Mouse (Mus musculus) midbrain, embryonic 13.5 days (tissue): ENCODE measurements at regions not wholly inside any gene's neighbourhood (a gene's known extent, or its start where the extent isn't known, plus 50 kb on each side); places are given as distances from the start of the nearest gene placed in this dataset.

ENCODE experiments used
- ATAC-seq: fragments of 200-750 bp; cut with Nextera tagmentation; 2 replicates; pipeline ENCODE4 v1.8.0; 2017; ENCODE audit warnings: mild to moderate bottlenecking, moderate TSS enrichment, moderate library complexity
- H3K27ac ChIP-seq: fragments of 300-500 bp; sonication (generic); 2 replicates; pipeline ENCODE4 v1.5.1; 2015; ENCODE audit warnings: inconsistent platforms, mild to moderate bottlenecking, moderate library complexity
- H3K27me3 ChIP-seq: fragments of 300-500 bp; sonication (generic); 2 replicates; pipeline ENCODE4 v1.6.1; 2015; ENCODE audit warnings: mild to moderate bottlenecking, inconsistent platforms
- H3K36me3 ChIP-seq: fragments of 300-500 bp; sonication (generic); 2 replicates; pipeline ENCODE4 v1.6.1; 2015; ENCODE audit warnings: mild to moderate bottlenecking, inconsistent platforms
- H3K4me1 ChIP-seq: fragments of 300-500 bp; sonication (generic); replicated peaks from 2 replicates; pipeline ENCODE4 v1.6.1; 2015; ENCODE audit warnings: inconsistent platforms
- H3K4me2 ChIP-seq: fragments of 300-500 bp; sonication (generic); replicated peaks from 2 replicates; pipeline ENCODE4 v1.6.1; 2015; ENCODE audit warnings: moderate library complexity, mild to moderate bottlenecking, inconsistent platforms
- H3K4me3 ChIP-seq: fragments of 300-500 bp; sonication (generic); replicated peaks from 2 replicates; pipeline ENCODE4 v1.5.1; 2015; ENCODE audit warnings: mild to moderate bottlenecking, inconsistent platforms
- H3K9ac ChIP-seq: fragments of 300-500 bp; sonication (generic); replicated peaks from 2 replicates; pipeline ENCODE4 v1.6.1; 2015; ENCODE audit warnings: mild to moderate bottlenecking, inconsistent platforms
- H3K9me3 ChIP-seq: fragments of 300-500 bp; sonication (generic); 2 replicates; pipeline ENCODE4 v1.6.1; 2016; ENCODE audit warnings: mild to moderate bottlenecking, inconsistent platforms
- WGBS: fragments of 180-500 bp; shearing (Covaris S2); methylation state at CpG from one replicate; pipeline ENCODE4 v1.1.7; 2015; 5-methylcytosine and 5-hydroxymethylcytosine counted together

GRCm38 (mm10) chrX:99232331-99232730 is 96.4 kb downstream of the Efnb1 start:
- Histone ChIP-seq H3K4me2 (no peak overlapping the region), H3K4me1 (0 out of 2 replicates have a peak, but pooled peaks cover 6% of the 10 kb centered on the region), H3K9ac (no peak overlapping the region), H3K27me3 (peaks cover 58% of the 10 kb centered on the region), H3K4me3 (no peak overlapping the region), H3K9me3 (no peaks in the 10 kb centered on the region), H3K36me3 (no peaks in the 10 kb centered on the region), H3K27ac (no peak overlapping the region)
- WGBS, result 36% methylated on average over 7 of the region's 7 CpGs
- peak; percentile 37; the same call in 1 of the 2 replicates for ATAC-seq

GRCm38 (mm10) chrX:99225111-99225752 is 89.3 kb downstream of the Efnb1 start:
- Histone ChIP-seq H3K4me1 (peaks cover 18% of the 10 kb centered on the region), H3K27ac (no peak overlapping the region), H3K36me3 (no peaks in the 10 kb centered on the region), H3K4me3 (no peak overlapping the region), H3K4me2 (no peak overlapping the region), H3K9ac (no peak overlapping the region), H3K27me3 (peaks cover 81% of the 10 kb centered on the region), H3K9me3 (no peaks in the 10 kb centered on the region)
- 62% methylated on average over 7 of the region's 7 CpGs for WGBS
- peak; percentile 70 for ATAC-seq

- H3K4me1 ChIP-seq, result peaks cover 33% of the 10 kb centered on the region
- no peak for ATAC-seq
- no peak overlapping the region for H3K4me2 ChIP-seq
- no peaks in the 10 kb centered on the region for H3K9me3 ChIP-seq
- peaks cover 85% of the 10 kb centered on the region for H3K27me3 ChIP-seq
- H3K36me3 ChIP-seq, result no peaks in the 10 kb centered on the region
- H3K4me3 ChIP-seq, result no peak overlapping the region
- H3K9ac ChIP-seq, result no peak overlapping the region
- 85% methylated on average over 5 of the region's 5 CpGs for WGBS
- no peak overlapping the region for H3K27ac ChIP-seq
Measured at GRCm38 (mm10) chrX:99222017-99222416, 86.1 kb downstream of the Efnb1 start.

GRCm38 (mm10) chrX:99220674-99221455 is 84.9 kb downstream of the Efnb1 start:
- no peak overlapping the region for H3K4me2 ChIP-seq
- H3K9me3 ChIP-seq, result no peaks in the 10 kb centered on the region
- 27% methylated on average over 8 of the region's 8 CpGs for WGBS
- H3K4me3 ChIP-seq, result no peak overlapping the region
- H3K4me1 ChIP-seq, result peaks cover 44% of the 10 kb centered on the region
- peaks cover 83% of the 10 kb centered on the region for H3K27me3 ChIP-seq
- no peak overlapping the region for H3K9ac ChIP-seq
- ATAC-seq, result no peak
- no peaks in the 10 kb centered on the region for H3K36me3 ChIP-seq
- no peak overlapping the region for H3K27ac ChIP-seq

- peaks cover 78% of the 10 kb centered on the region for H3K27me3 ChIP-seq
- H3K4me3 ChIP-seq, result no peak overlapping the region
- no peak overlapping the region for H3K4me2 ChIP-seq
- no peaks in the 10 kb centered on the region for H3K9me3 ChIP-seq
- 44% methylated on average over 7 of the region's 7 CpGs for WGBS
- H3K36me3 ChIP-seq, result no peaks in the 10 kb centered on the region
- no peak for ATAC-seq
- H3K27ac ChIP-seq, result no peak overlapping the region
- H3K9ac ChIP-seq, result no peak overlapping the region
- peaks cover 57% of the 10 kb centered on the region for H3K4me1 ChIP-seq
Measured at GRCm38 (mm10) chrX:99218213-99218612, 82.3 kb downstream of the Efnb1 start.

- ATAC-seq, result peak; percentile 69
- 22% methylated on average over 51 of the region's 60 CpGs for WGBS
- Histone ChIP-seq H3K4me3 (peak overlapping the region; percentile 33), H3K36me3 (no peaks in the 10 kb centered on the region), H3K4me1 (peaks cover 58% of the 10 kb centered on the region), H3K9me3 (no peaks in the 10 kb centered on the region), H3K27ac (peak overlapping the region; percentile 31; the same call in 1 of the 2 replicates), H3K27me3 (peaks cover 79% of the 10 kb centered on the region), H3K4me2 (peak overlapping the region; percentile 57), H3K9ac (peak overlapping the region; percentile 64)
Measured at GRCm38 (mm10) chrX:99216633-99217459, 80.9 kb downstream of the Efnb1 start.

GRCm38 (mm10) chrX:99215931-99216330 is 80.0 kb downstream of the Efnb1 start:
- 61% methylated on average over 5 of the region's 5 CpGs for WGBS

GRCm38 (mm10) chrX:99215111-99215510 is 79.2 kb downstream of the Efnb1 start:
- no peaks in the 10 kb centered on the region for H3K36me3 ChIP-seq
- H3K27ac ChIP-seq, result no peak overlapping the region
- H3K9me3 ChIP-seq, result no peaks in the 10 kb centered on the region
- H3K4me3 ChIP-seq, result no peak overlapping the region
- no peak overlapping the region for H3K9ac ChIP-seq
- no peak for ATAC-seq
- H3K4me1 ChIP-seq, result peaks cover 46% of the 10 kb centered on the region
- 57% methylated on average over 7 of the region's 7 CpGs for WGBS
- H3K27me3 ChIP-seq, result peaks cover 75% of the 10 kb centered on the region
- H3K4me2 ChIP-seq, result no peak overlapping the region

More at GRCm38 (mm10) chrX:99215931-99216330, 80.0 kb downstream of the Efnb1 start:
- Histone ChIP-seq H3K36me3 (no peaks in the 10 kb centered on the region), H3K4me2 (no peak overlapping the region), H3K4me3 (no peak overlapping the region), H3K9me3 (no peaks in the 10 kb centered on the region), H3K9ac (no peak overlapping the region), H3K27ac (no peak overlapping the region), H3K27me3 (peaks cover 74% of the 10 kb centered on the region), H3K4me1 (peaks cover 54% of the 10 kb centered on the region)
- ATAC-seq, result no peak

- 0 out of 2 replicates have a peak overlapping the region, but pooled peaks have one; percentile 30 for H3K27ac ChIP-seq
- H3K27me3 ChIP-seq, result peaks cover 74% of the 10 kb centered on the region
- H3K36me3 ChIP-seq, result no peaks in the 10 kb centered on the region
- H3K9ac ChIP-seq, result no peak overlapping the region
- no peak overlapping the region for H3K4me2 ChIP-seq
- peaks cover 42% of the 10 kb centered on the region; the same call in 1 of the 2 replicates for H3K4me1 ChIP-seq
- WGBS, result 42% methylated on average over 6 of the region's 6 CpGs
- no peaks in the 10 kb centered on the region for H3K9me3 ChIP-seq
- H3K4me3 ChIP-seq, result no peak overlapping the region
- ATAC-seq, result 0 out of 2 replicates have a peak, but pooled peaks have one; percentile 28
Measured at GRCm38 (mm10) chrX:99213565-99214153, 77.7 kb downstream of the Efnb1 start.

GRCm38 (mm10) chrX:99204077-99204476 is 68.1 kb downstream of the Efnb1 start:
- H3K9me3 ChIP-seq, result no peaks in the 10 kb centered on the region

GRCm38 (mm10) chrX:99201081-99201480 is 65.2 kb downstream of the Efnb1 start:
- peaks cover 65% of the 10 kb centered on the region; the same call in 1 of the 2 replicates for H3K27me3 ChIP-seq
- H3K9me3 ChIP-seq, result no peaks in the 10 kb centered on the region
- H3K9ac ChIP-seq, result no peak overlapping the region
- H3K27ac ChIP-seq, result no peak overlapping the region
- H3K36me3 ChIP-seq, result no peaks in the 10 kb centered on the region
- no peak overlapping the region for H3K4me3 ChIP-seq
- no peak for ATAC-seq
- H3K4me2 ChIP-seq, result no peak overlapping the region
- WGBS, result 74% methylated on average over 7 of the region's 7 CpGs
- H3K4me1 ChIP-seq, result peaks cover 21% of the 10 kb centered on the region

More at GRCm38 (mm10) chrX:99204077-99204476, 68.1 kb downstream of the Efnb1 start:
- Histone ChIP-seq H3K27ac (no peak overlapping the region), H3K4me3 (no peak overlapping the region), H3K36me3 (no peaks in the 10 kb centered on the region), H3K4me1 (peaks cover 7% of the 10 kb centered on the region; the same call in 1 of the 2 replicates), H3K27me3 (peaks cover 70% of the 10 kb centered on the region), H3K9ac (no peak overlapping the region), H3K4me2 (no peak overlapping the region)
- ATAC-seq, result no peak
- 81% methylated on average over 6 of the region's 6 CpGs for WGBS
